Mouse (Mus musculus): Measurements from ENCODE around the gene Fkbp9. TPM values are rescaled to one million over a fixed set of nuclear protein-coding genes. Genes with fewer than 3 reads are reported as not detected.

Fkbp9 gene
- total RNA-seq (2022) = 10 to 100 TPM; 29.7 to 36.3 (median 33.7) TPM

GRCm38 (mm10) chr6:56831697-56832406 is at the start of gene Fkbp9:
TSS of gene Fkbp9 (plus strand) at chr6:56832059.
- peak; percentile 17 to 46 for DNase-seq (ENCODE audit: low spot score in 2 of 2)

- no peak for DNase-seq (ENCODE audit: low spot score in 2 of 2)
Observed at GRCm38 (mm10) chr6:56783561-56784272, 48.1 kb upstream of the Fkbp9 start.

- no peak for DNase-seq (ENCODE audit: low spot score in 2 of 2)
Observed at GRCm38 (mm10) chr6:56785068-56785467, 46.8 kb upstream of the Fkbp9 start.

- no peak for DNase-seq (ENCODE audit: low spot score in 2 of 2)
Observed at GRCm38 (mm10) chr6:56787668-56788067, 44.2 kb upstream of the Fkbp9 start.

- DNase-seq (ENCODE audit: low spot score in 2 of 2) = no peak
Observed at GRCm38 (mm10) chr6:56789336-56789735, 42.5 kb upstream of the Fkbp9 start.

GRCm38 (mm10) chr6:56794834-56795233 is 37.0 kb upstream of the Fkbp9 start:
- no peak for DNase-seq (ENCODE audit: low spot score in 2 of 2)

GRCm38 (mm10) chr6:56796232-56796631 is 35.6 kb upstream of the Fkbp9 start:
- DNase-seq (ENCODE audit: low spot score in 2 of 2) = no peak

GRCm38 (mm10) chr6:56796668-56797141 is 35.2 kb upstream of the Fkbp9 start:
- DNase-seq (ENCODE audit: low spot score in 2 of 2) = no peak

GRCm38 (mm10) chr6:56797311-56798151 is 34.3 kb upstream of the Fkbp9 start, which contains the start of gene Kbtbd2:
TSS of gene Kbtbd2 (minus strand) at chr6:56797813.
- DNase-seq (ENCODE audit: low spot score in 2 of 2) = peak; percentile 91 to 92

- DNase-seq (ENCODE audit: low spot score in 2 of 2) = no peak
Observed at GRCm38 (mm10) chr6:56798152-56798465, 33.8 kb upstream of the Fkbp9 start.

- no peak for DNase-seq (ENCODE audit: low spot score in 2 of 2)
Observed at GRCm38 (mm10) chr6:56805026-56805425, 26.8 kb upstream of the Fkbp9 start.

GRCm38 (mm10) chr6:56806195-56806594 is 25.7 kb upstream of the Fkbp9 start:
- peak in 1 of 2 experiments; percentile 59 for DNase-seq (ENCODE audit: low spot score in 2 of 2)

- peak in 1 of 2 experiments; percentile 18 for DNase-seq (ENCODE audit: low spot score in 2 of 2)
Observed at GRCm38 (mm10) chr6:56808656-56809055, 23.2 kb upstream of the Fkbp9 start.

GRCm38 (mm10) chr6:56813332-56813731 is 18.5 kb upstream of the Fkbp9 start:
- DNase-seq (ENCODE audit: low spot score in 2 of 2) = no peak

- DNase-seq (ENCODE audit: low spot score in 2 of 2) = no peak
Observed at GRCm38 (mm10) chr6:56818436-56819123, 13.3 kb upstream of the Fkbp9 start.

GRCm38 (mm10) chr6:56819124-56819487 is 12.8 kb upstream of the Fkbp9 start:
- no peak for DNase-seq (ENCODE audit: low spot score in 2 of 2)

- DNase-seq (ENCODE audit: low spot score in 2 of 2) = no peak
Observed at GRCm38 (mm10) chr6:56825657-56826056, 6.2 kb upstream of the Fkbp9 start.

GRCm38 (mm10) chr6:56832407-56832796 is 543 bp downstream of the Fkbp9 start:
- DNase-seq (ENCODE audit: low spot score in 2 of 2) = no peak

- no peak for DNase-seq (ENCODE audit: low spot score in 2 of 2)
Observed at GRCm38 (mm10) chr6:56832830-56833229, 971 bp downstream of the Fkbp9 start.

GRCm38 (mm10) chr6:56834769-56835168 is 2.9 kb downstream of the Fkbp9 start:
- no peak for DNase-seq (ENCODE audit: low spot score in 2 of 2)

- no peak for DNase-seq (ENCODE audit: low spot score in 2 of 2)
Observed at GRCm38 (mm10) chr6:56835532-56835931, 3.7 kb downstream of the Fkbp9 start.
